Mouse (Mus musculus) mouse embryonic stem cell (cell line): ENCODE results near the gene Slc45a2.

Source experiments
- in situ Hi-C, 2 experiments: fragments of 300-500 bp; cut with MboI; formaldehyde crosslinking; loops; 1 replicate in 1 of 2; 3 replicates in 1 of 2; pipeline ENCODE4 v1.14.3; 2019 to 2020; ENCODE audit warnings: low sequenced_read_pairs in 2 of 2, low pct_unique_long_range_greater_than_20kb in 1 of 2, mixed read lengths in 1 of 2; ENCODE audit not compliant: unreplicated experiment in 1 of 2

The Slc45a2 gene

GRCm38 (mm10) chr15:10991566-10991965, 9.0 kb upstream of the Slc45a2 start:
- in situ Hi-C loops = no loop called here

- in situ Hi-C loops = loop anchor here in 1 of 2 experiments (10.0 kb wide), 1 partner anchor 375 kb away; no protein-coding TSS in a partner anchor
These were observed 689 bp upstream of the Slc45a2 start for GRCm38 (mm10) chr15:10999832-11000231.

- in situ Hi-C loops = loop anchor here in 1 of 2 experiments (10.0 kb wide), 1 partner anchor 371 kb away; no protein-coding TSS in a partner anchor
These were observed 3.3 kb downstream of the Slc45a2 start for GRCm38 (mm10) chr15:11003791-11004190.

- in situ Hi-C loops = loop anchor here in 1 of 2 experiments (10.0 kb wide), 1 partner anchor 370 kb away; no protein-coding TSS in a partner anchor
These were observed 4.1 kb downstream of the Slc45a2 start for GRCm38 (mm10) chr15:11004646-11005045.

GRCm38 (mm10) chr15:11008756-11009155, 8.2 kb downstream of the Slc45a2 start:
- in situ Hi-C loops = loop anchor here in 1 of 2 experiments (10.0 kb wide), 1 partner anchor 366 kb away; no protein-coding TSS in a partner anchor

- in situ Hi-C loops = loop anchor here in 1 of 2 experiments (10.0 kb wide), 1 partner anchor 86 kb away; no protein-coding TSS in a partner anchor
These were observed 10.5 kb downstream of the Slc45a2 start for GRCm38 (mm10) chr15:11010976-11011548.

- in situ Hi-C loops = loop anchor here in 1 of 2 experiments (10.0 kb wide), 1 partner anchor 90 kb away; no protein-coding TSS in a partner anchor
These were observed 14.4 kb downstream of the Slc45a2 start for GRCm38 (mm10) chr15:11014931-11015330.

GRCm38 (mm10) chr15:11026801-11027561, 26.5 kb downstream of the Slc45a2 start:
- in situ Hi-C loops = no loop called here

GRCm38 (mm10) chr15:11030188-11030587, 29.7 kb downstream of the Slc45a2 start:
- in situ Hi-C loops = loop anchor here in 1 of 2 experiments (10.0 kb wide), 1 partner anchor 295 kb away; no protein-coding TSS in a partner anchor

GRCm38 (mm10) chr15:11035947-11036474, 35.5 kb downstream of the Slc45a2 start:
- in situ Hi-C loops = loop anchor here in 1 of 2 experiments (10.0 kb wide), 1 partner anchor 289 kb away; no protein-coding TSS in a partner anchor

GRCm38 (mm10) chr15:11036535-11037375, 36.2 kb downstream of the Slc45a2 start:
- in situ Hi-C loops = loop anchor here in 1 of 2 experiments (10.0 kb wide), 1 partner anchor 288 kb away; no protein-coding TSS in a partner anchor

- in situ Hi-C loops = loop anchor here in 1 of 2 experiments (10.0 kb wide), 1 partner anchor 287 kb away; no protein-coding TSS in a partner anchor
These were observed 36.8 kb downstream of the Slc45a2 start for GRCm38 (mm10) chr15:11037376-11037695.

GRCm38 (mm10) chr15:11037711-11038110, 37.2 kb downstream of the Slc45a2 start, which contains the start of gene Rxfp3:
Gene Rxfp3 (minus strand): TSS chr15:11037991.
- in situ Hi-C loops = loop anchor here in 1 of 2 experiments (10.0 kb wide), 1 partner anchor 287 kb away; no protein-coding TSS in a partner anchor

GRCm38 (mm10) chr15:11038476-11038875, 38.0 kb downstream of the Slc45a2 start:
- in situ Hi-C loops = loop anchor here in 1 of 2 experiments (10.0 kb wide), 1 partner anchor 286 kb away; no protein-coding TSS in a partner anchor

- in situ Hi-C loops = no loop called here
These were observed 39.5 kb downstream of the Slc45a2 start for GRCm38 (mm10) chr15:11040067-11040466.

GRCm38 (mm10) chr15:11041229-11041628, 40.7 kb downstream of the Slc45a2 start:
- in situ Hi-C loops = no loop called here

GRCm38 (mm10) chr15:11042828-11043227, 42.3 kb downstream of the Slc45a2 start:
- in situ Hi-C loops = no loop called here
